Mouse (Mus musculus): ENCODE results near the gene Btg4. TPM values are rescaled to one million over a fixed set of nuclear protein-coding genes. Genes with fewer than 3 reads are reported as not detected.

Btg4 gene
- polyA plus RNA-seq, 2 experiments: not detected

DNA sequence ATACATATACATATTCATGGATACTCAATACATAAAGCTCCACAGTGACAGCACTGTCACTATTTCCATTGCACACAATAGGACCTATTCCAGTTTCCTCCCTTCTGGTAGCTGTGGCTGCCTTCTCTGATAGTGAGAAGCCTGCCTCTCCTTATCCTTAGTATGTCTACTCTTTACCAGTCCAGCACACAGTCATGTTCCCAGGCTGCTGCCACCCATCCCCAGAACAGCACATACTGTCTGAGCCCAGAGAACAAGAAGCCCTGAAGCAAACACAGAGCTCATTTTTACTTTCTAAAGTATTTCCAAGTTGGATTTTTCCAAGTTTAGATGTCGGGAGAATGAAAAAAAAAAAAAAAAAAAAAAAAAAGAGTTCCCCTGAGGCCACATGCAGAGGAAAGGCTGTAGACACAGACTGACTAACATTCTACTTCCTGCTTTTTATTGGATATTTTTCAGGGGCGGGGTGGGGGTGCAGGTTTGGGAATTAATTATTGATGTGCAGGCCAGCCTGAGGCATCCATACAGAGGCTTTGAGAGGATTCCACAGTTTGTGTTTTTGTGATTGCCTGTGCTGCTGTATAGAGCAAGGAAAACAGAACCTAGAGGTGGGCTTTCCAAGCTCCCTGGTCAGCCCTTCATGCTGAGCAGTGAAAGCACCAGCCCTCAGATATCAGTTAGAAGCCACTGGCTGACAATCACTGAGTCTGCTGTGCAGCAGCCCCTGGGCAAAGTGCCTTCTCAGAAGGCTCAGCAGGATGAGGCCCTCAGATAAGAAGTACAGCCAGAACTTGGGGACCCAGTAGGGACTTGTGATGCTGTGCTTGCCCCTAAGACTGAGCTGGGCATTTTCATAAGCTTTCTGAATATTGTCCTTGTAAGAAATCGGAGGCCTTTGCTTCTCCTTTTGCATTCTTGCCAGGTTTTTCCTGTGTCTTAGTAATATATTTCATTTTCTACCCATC, 4.1 kb upstream of the Btg4 start:
- Histone ChIP-seq H3K4me2 (ENCODE audit: low read depth) (no peak overlapping the region), H3K9ac (replicated peaks) (no peak overlapping the region), H3K27ac (no peak overlapping the region), H3K4me3 (ENCODE audit: insufficient read depth in 1 of 2, low read depth in 2 of 2, low read length in 2 of 2) (no peak overlapping the region), H3K9me3 (ENCODE audit: control insufficient read depth, low read length) (no peaks in the 10 kb centered on the region), H3K36me3 (replicated peaks; ENCODE audit: control insufficient read depth, insufficient read depth, low read depth) (no peaks in the 10 kb centered on the region), H3K27me3 (ENCODE audit: control insufficient read depth, insufficient read depth, low read length) (no peaks in the 10 kb centered on the region), H3K4me1 (replicated peaks; ENCODE audit: control insufficient read depth in 2 of 2, insufficient read depth in 2 of 2, low read length in 1 of 2) (0 out of 4 replicates have a peak, but pooled peaks cover 0 to 2% of the 10 kb centered on the region in 2 experiments)
- DNase-seq (ENCODE audit: low read depth in 3 of 3, low spot score in 3 of 3): no peak
- TF ChIP-seq CTCF (IDR thresholded peaks at IDR 0.05; ENCODE audit: low read depth) (no peak), EP300 (IDR thresholded peaks at IDR 0.05; ENCODE audit: low read depth) (no peak)
- 35% methylated on average over 3 of the region's 3 CpGs for WGBS (ENCODE audit: insufficient replicate concordance)
- ATAC-seq (ENCODE audit: insufficient read depth): peak; percentile 37; the same call in 1 of the 2 replicates

DNA sequence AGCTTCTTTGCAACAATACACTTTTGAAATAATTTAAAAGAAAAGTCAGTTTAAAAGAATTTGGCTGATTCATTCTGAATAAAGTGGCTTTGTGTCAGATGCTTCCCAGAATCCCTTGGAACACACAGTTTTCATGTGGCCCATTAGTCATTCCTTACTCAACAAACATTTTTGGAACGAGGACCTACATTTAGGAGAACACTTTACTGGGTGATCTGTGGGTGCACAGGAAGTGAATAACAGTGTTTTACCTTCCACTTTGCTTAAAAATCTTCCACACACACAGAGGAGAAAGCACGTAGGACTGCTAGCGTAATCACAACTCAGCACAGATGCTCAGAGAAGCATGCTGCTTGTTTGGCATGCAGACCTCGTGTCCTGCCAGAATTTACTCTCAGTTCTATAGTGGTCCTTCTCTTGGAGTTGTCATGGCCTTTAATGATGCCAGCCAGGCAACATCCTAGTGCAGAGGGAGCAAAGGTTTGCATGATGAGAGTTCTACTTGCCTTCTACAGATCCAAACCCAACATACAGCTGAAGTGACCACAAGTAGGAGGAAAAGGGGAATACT, 1.7 kb upstream of the Btg4 start:
- no peak overlapping the region for H3K27ac ChIP-seq
- no peaks in the 10 kb centered on the region for H3K36me3 ChIP-seq (replicated peaks; ENCODE audit: control insufficient read depth, insufficient read depth, low read depth)
- H3K27me3 ChIP-seq (ENCODE audit: control insufficient read depth, insufficient read depth, low read length): no peaks in the 10 kb centered on the region
- 59% methylated on average over 4 of the region's 4 CpGs for WGBS (ENCODE audit: insufficient replicate concordance)
- H3K4me1 ChIP-seq (replicated peaks; ENCODE audit: control insufficient read depth in 2 of 2, insufficient read depth in 2 of 2, low read length in 1 of 2): 0 out of 4 replicates have a peak, but pooled peaks cover 0 to 2% of the 10 kb centered on the region in 2 experiments
- no peak overlapping the region for H3K9ac ChIP-seq (replicated peaks)
- no peak for DNase-seq (ENCODE audit: low read depth in 3 of 3, low spot score in 3 of 3)
- H3K9me3 ChIP-seq (ENCODE audit: control insufficient read depth, low read length): no peaks in the 10 kb centered on the region
- no peak overlapping the region for H3K4me3 ChIP-seq (ENCODE audit: insufficient read depth in 1 of 2, low read depth in 2 of 2, low read length in 2 of 2)
- TF ChIP-seq EP300 (IDR thresholded peaks at IDR 0.05; ENCODE audit: low read depth) (no peak), CTCF (IDR thresholded peaks at IDR 0.05; ENCODE audit: low read depth) (no peak)
- H3K4me2 ChIP-seq (ENCODE audit: low read depth): no peak overlapping the region
- ATAC-seq (ENCODE audit: insufficient read depth): no peak

DNA sequence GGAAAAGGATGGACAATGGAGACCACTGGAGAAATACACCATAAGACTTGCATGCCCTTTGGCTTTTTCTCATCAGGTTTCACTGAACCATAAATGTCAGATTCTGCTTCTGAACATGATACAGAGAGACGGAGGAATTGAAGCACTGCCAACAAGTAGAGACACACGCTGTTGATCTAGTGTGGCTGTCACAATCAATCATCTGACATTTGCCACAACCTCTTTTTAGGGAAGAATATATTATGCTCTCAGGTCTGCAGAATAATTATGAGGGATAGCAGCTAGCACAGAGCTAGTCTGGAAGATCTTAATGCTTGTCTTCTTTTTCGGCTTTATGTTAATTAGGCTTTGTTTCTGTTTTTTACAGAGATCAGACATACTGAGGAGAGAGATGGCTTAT, 7.5 kb downstream of the Btg4 start:
- Histone ChIP-seq H3K4me2 (ENCODE audit: low read depth) (no peak overlapping the region), H3K9me3 (ENCODE audit: control insufficient read depth, low read length) (no peaks in the 10 kb centered on the region), H3K27ac (no peak overlapping the region), H3K4me3 (ENCODE audit: insufficient read depth in 1 of 2, low read depth in 2 of 2, low read length in 2 of 2) (no peak overlapping the region), H3K9ac (replicated peaks) (no peak overlapping the region), H3K27me3 (ENCODE audit: control insufficient read depth, insufficient read depth, low read length) (no peaks in the 10 kb centered on the region), H3K4me1 (replicated peaks; ENCODE audit: control insufficient read depth in 2 of 2, insufficient read depth in 2 of 2, low read length in 1 of 2) (0 out of 4 replicates have a peak, but pooled peaks cover 0 to 2% of the 10 kb centered on the region in 2 experiments), H3K36me3 (replicated peaks; ENCODE audit: control insufficient read depth, insufficient read depth, low read depth) (no peaks in the 10 kb centered on the region)
- no peak for TF ChIP-seq CTCF (IDR thresholded peaks at IDR 0.05; ENCODE audit: low read depth)
- no peak for TF ChIP-seq EP300 (IDR thresholded peaks at IDR 0.05; ENCODE audit: low read depth)
- DNase-seq (ENCODE audit: low read depth in 3 of 3, low spot score in 3 of 3) (no peak), ATAC-seq (ENCODE audit: insufficient read depth) (no peak)
- 64% methylated on average over 3 of the region's 3 CpGs for WGBS (ENCODE audit: insufficient replicate concordance)

DNA sequence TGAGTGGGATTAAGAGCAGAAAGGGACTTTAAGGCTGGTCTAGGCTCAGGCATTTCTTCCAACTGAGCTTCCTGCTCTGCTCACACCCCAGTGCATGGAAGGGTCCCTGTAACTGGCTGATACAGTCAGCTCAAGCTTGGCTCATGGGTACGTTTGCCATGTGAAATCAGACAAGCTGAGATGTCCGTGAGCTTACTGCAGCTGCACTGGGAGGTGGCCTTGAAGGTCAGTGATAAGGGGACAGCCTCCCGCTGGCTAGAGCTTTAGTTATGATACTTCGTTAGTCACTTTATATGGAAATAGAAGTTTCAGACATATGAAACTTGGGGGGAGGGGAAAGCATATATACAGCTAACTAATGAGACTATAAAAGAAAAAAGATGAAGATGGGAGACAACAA, 10.1 kb downstream of the Btg4 start:
- H3K4me1 ChIP-seq (replicated peaks; ENCODE audit: control insufficient read depth in 2 of 2, insufficient read depth in 2 of 2, low read length in 1 of 2): peaks cover 0 to 2% of the 10 kb centered on the region in 2 experiments; a peak in 2 of 4 replicates
- no peak overlapping the region for H3K27ac ChIP-seq
- H3K36me3 ChIP-seq (replicated peaks; ENCODE audit: control insufficient read depth, insufficient read depth, low read depth): no peaks in the 10 kb centered on the region
- H3K4me3 ChIP-seq (ENCODE audit: insufficient read depth in 1 of 2, low read depth in 2 of 2, low read length in 2 of 2): no peak overlapping the region
- ATAC-seq (ENCODE audit: insufficient read depth) (no peak), DNase-seq (ENCODE audit: low read depth in 3 of 3, low spot score in 3 of 3) (no peak)
- no peak overlapping the region for H3K4me2 ChIP-seq (ENCODE audit: low read depth)
- 20% methylated on average over 4 of the region's 4 CpGs for WGBS (ENCODE audit: insufficient replicate concordance)
- no peak overlapping the region for H3K9ac ChIP-seq (replicated peaks)
- no peaks in the 10 kb centered on the region; the same call in 1 of the 2 replicates for H3K27me3 ChIP-seq (ENCODE audit: control insufficient read depth, insufficient read depth, low read length)
- no peaks in the 10 kb centered on the region for H3K9me3 ChIP-seq (ENCODE audit: control insufficient read depth, low read length)
- TF ChIP-seq EP300 (IDR thresholded peaks at IDR 0.05; ENCODE audit: low read depth) (no peak), CTCF (IDR thresholded peaks at IDR 0.05; ENCODE audit: low read depth) (no peak)

DNA sequence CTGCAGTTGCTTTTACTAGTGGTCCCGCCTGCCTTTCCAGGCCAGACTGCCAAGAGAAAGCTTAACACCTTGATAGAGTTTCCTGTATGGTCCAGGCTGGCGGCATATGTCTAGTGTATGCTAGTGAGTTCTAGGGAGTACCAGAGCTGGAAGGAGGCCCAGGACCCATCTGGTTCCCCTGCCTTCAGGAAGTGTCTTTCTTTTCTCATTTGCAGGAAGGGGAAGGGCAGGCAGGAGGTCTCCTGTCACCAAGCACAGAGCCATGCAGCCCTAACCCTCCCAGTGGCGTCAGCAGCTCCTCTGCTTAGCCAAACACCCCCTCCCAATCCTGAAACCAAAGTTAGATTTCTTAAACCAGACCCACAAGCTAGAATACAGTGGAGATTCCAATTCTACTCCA, 15.1 kb downstream of the Btg4 start:
- 20% methylated on average over 3 of the region's 3 CpGs for WGBS (ENCODE audit: insufficient replicate concordance)
- Histone ChIP-seq H3K27me3 (ENCODE audit: control insufficient read depth, insufficient read depth, low read length) (no peaks in the 10 kb centered on the region; the same call in 1 of the 2 replicates), H3K36me3 (replicated peaks; ENCODE audit: control insufficient read depth, insufficient read depth, low read depth) (no peaks in the 10 kb centered on the region), H3K4me2 (ENCODE audit: low read depth) (peak overlapping the region; percentile 66), H3K4me3 (ENCODE audit: insufficient read depth in 1 of 2, low read depth in 2 of 2, low read length in 2 of 2) (peak overlapping the region in 1 of 2 experiments; percentile 22; a peak in 1 of 4 replicates), H3K9ac (replicated peaks) (no peak overlapping the region), H3K4me1 (replicated peaks; ENCODE audit: control insufficient read depth in 2 of 2, insufficient read depth in 2 of 2, low read length in 1 of 2) (peaks cover 0 to 6% of the 10 kb centered on the region in 2 experiments; a peak in 2 of 4 replicates), H3K27ac (no peak overlapping the region), H3K9me3 (ENCODE audit: control insufficient read depth, low read length) (no peaks in the 10 kb centered on the region)
- no peak for ATAC-seq (ENCODE audit: insufficient read depth)
- no peak for TF ChIP-seq CTCF (IDR thresholded peaks at IDR 0.05; ENCODE audit: low read depth)
- no peak for DNase-seq (ENCODE audit: low read depth in 3 of 3, low spot score in 3 of 3)

Data from liver, embryonic 14.5 days (tissue).